Comparison of ENCODE assay signal across 7 mouse cellular contexts in the genomic region with DNA sequence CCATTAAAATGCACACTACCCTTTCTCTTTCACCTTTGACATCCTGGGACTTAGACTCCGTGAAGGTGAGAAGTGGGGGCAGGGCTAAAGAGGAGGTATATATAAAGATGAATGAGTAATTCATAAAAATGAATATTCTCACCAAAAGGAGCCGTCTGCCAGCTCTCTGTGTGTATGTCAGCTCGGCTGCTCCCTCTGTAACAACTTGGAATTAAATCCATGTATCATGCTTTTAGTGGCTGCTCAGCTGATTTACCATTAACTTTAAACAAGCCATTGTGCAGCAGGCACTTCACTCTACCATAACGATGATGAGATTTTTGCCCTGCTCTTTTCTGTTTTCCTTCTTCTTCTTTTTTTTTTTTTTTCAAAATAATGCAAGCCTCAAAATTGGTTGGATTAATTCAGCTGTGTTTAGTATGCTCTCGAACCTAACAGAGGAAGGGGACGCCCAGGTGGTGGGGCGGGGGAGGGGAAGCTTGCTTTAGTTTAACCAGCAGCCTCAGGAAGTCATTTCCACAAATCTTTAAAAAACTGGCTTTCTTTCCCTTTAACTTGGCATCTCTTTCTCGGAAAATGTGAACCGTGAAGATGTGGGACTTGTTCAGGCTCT.
DNase-seq lines count a peak whose midpoint lies in the region; ATAC-seq and TF ChIP-seq lines count a peak whose summit lies in the region.

No protein-coding gene starts in this region.

- H3K4me2 ChIP-seq in lung, embryonic 14.5 days: peak overlapping the region; percentile 59
- peak overlapping the region; percentile 61 for H3K4me2 ChIP-seq in forebrain, embryonic 13.5 days
- peak overlapping the region; percentile 47 for H3K4me2 ChIP-seq in stomach, embryonic 14.5 days (replicated peaks; ENCODE audit: low read depth, low read length)

- WGBS in lung, embryonic 14.5 days: 14% methylated on average over 9 of the region's 9 CpGs
- 7% methylated on average over 9 of the region's 9 CpGs for WGBS in forebrain, embryonic 13.5 days
- WGBS in limb, embryonic 10.5 days: 23% methylated on average over 9 of the region's 9 CpGs
- 11% methylated on average over 9 of the region's 9 CpGs for WGBS in stomach, embryonic 14.5 days

- peak; percentile 16 for DNase-seq in lung, embryonic 14.5 days
- DNase-seq in lung, postnatal 36 days: no peak
- peak; percentile 40 for DNase-seq in limb, embryonic 10.5 days (ENCODE audit: low spot score)
- DNase-seq in natural killer cell, adult 2 months (ENCODE audit: low spot score in 2 of 2): no peak
- DNase-seq in lung, postnatal 14 days: no peak

- no peaks in the 10 kb centered on the region for H3K9me3 ChIP-seq in lung, embryonic 14.5 days (ENCODE audit: low read depth, low read length)
- no peaks in the 10 kb centered on the region for H3K9me3 ChIP-seq in forebrain, embryonic 13.5 days (replicated peaks)
- H3K9me3 ChIP-seq in limb, embryonic 10.5 days (replicated peaks): no peaks in the 10 kb centered on the region
- no peaks in the 10 kb centered on the region for H3K9me3 ChIP-seq in stomach, embryonic 14.5 days (ENCODE audit: control insufficient read depth, low read depth, low read length)

- no peak overlapping the region for H3K27ac ChIP-seq in lung, embryonic 14.5 days (ENCODE audit: low read depth)
- peak overlapping the region; percentile 84 for H3K27ac ChIP-seq in forebrain, embryonic 13.5 days
- H3K27ac ChIP-seq in limb, embryonic 10.5 days: peak overlapping the region; percentile 5; the same call in 1 of the 2 replicates
- H3K27ac ChIP-seq in stomach, embryonic 14.5 days (ENCODE audit: low read length): no peak overlapping the region

- H3K9ac ChIP-seq in lung, embryonic 14.5 days: no peak overlapping the region; the same call in 1 of the 2 replicates
- H3K9ac ChIP-seq in forebrain, embryonic 13.5 days: peak overlapping the region; percentile 60
- no peak overlapping the region for H3K9ac ChIP-seq in stomach, embryonic 14.5 days (replicated peaks; ENCODE audit: low read depth, low read length)

- no peak for TF ChIP-seq CTCF in lung, embryonic 14.5 days (IDR thresholded peaks at IDR 0.05; ENCODE audit: low read depth)

- H3K4me3 ChIP-seq in lung, embryonic 14.5 days (ENCODE audit: low read depth, low read length): peak overlapping the region; percentile 20
- peak overlapping the region; percentile 31 for H3K4me3 ChIP-seq in forebrain, embryonic 13.5 days
- H3K4me3 ChIP-seq in limb, embryonic 10.5 days: peak overlapping the region; percentile 38
- H3K4me3 ChIP-seq in stomach, embryonic 14.5 days (ENCODE audit: low read depth, low read length): peak overlapping the region; percentile 7; the same call in 1 of the 2 replicates

- H3K4me1 ChIP-seq in lung, embryonic 14.5 days (ENCODE audit: insufficient read depth): peaks cover 9% of the 10 kb centered on the region; the same call in 1 of the 2 replicates
- peaks cover 35% of the 10 kb centered on the region for H3K4me1 ChIP-seq in forebrain, embryonic 13.5 days
- peaks cover 48% of the 10 kb centered on the region for H3K4me1 ChIP-seq in limb, embryonic 10.5 days
- H3K4me1 ChIP-seq in stomach, embryonic 14.5 days (ENCODE audit: control insufficient read depth, insufficient read depth, low read length): 0 out of 2 replicates have a peak, but pooled peaks cover 3% of the 10 kb centered on the region

- no peaks in the 10 kb centered on the region for H3K36me3 ChIP-seq in lung, embryonic 14.5 days (ENCODE audit: insufficient read depth)
- no peaks in the 10 kb centered on the region for H3K36me3 ChIP-seq in forebrain, embryonic 13.5 days (ENCODE audit: poor library complexity, severe bottlenecking)
- H3K36me3 ChIP-seq in limb, embryonic 10.5 days: no peaks in the 10 kb centered on the region
- no peaks in the 10 kb centered on the region for H3K36me3 ChIP-seq in stomach, embryonic 14.5 days (ENCODE audit: control insufficient read depth, insufficient read depth, low read length)

- no peak for ATAC-seq in lung, embryonic 14.5 days (ENCODE audit: insufficient read depth)
- peak; percentile 67 for ATAC-seq in forebrain, embryonic 13.5 days
- ATAC-seq in stomach, embryonic 14.5 days (ENCODE audit: insufficient number of reproducible peaks, insufficient read depth, low FRiP score, low read depth): no peak

- H3K27me3 ChIP-seq in lung, embryonic 14.5 days (ENCODE audit: insufficient read depth, low read length): peaks cover 4% of the 10 kb centered on the region; the same call in 1 of the 2 replicates
- 0 out of 2 replicates have a peak, but pooled peaks cover 3% of the 10 kb centered on the region for H3K27me3 ChIP-seq in forebrain, embryonic 13.5 days
- H3K27me3 ChIP-seq in limb, embryonic 10.5 days (ENCODE audit: low read depth, poor library complexity, severe bottlenecking): peaks cover 24% of the 10 kb centered on the region
- H3K27me3 ChIP-seq in stomach, embryonic 14.5 days (ENCODE audit: control insufficient read depth, insufficient read depth, low read length): no peaks in the 10 kb centered on the region

Comparison
In these comparisons a context has a peak if more than half of its experiments do, and no peak if none do; other contexts are left out.
1. DNase-seq: peak in lung, embryonic 14.5 days (single experiment) and limb, embryonic 10.5 days (single experiment); none in lung, postnatal 36 days (single experiment), natural killer cell, adult 2 months (0 of 2) and lung, postnatal 14 days (single experiment).
2. H3K27ac ChIP-seq: peak in forebrain, embryonic 13.5 days (single experiment) and limb, embryonic 10.5 days (single experiment); none in lung, embryonic 14.5 days (single experiment) and stomach, embryonic 14.5 days (single experiment).
3. Peak in every context shown above with its lines, with median percentiles within 50 percentile points of each other: H3K4me2 ChIP-seq and H3K4me3 ChIP-seq.